Mouse (Mus musculus) 3T3-L1 (cell line): Measurements from ENCODE around the gene Acot1.

Experiments
- DNase-seq: peaks from one replicate; pipeline ENCODE4 v3.0.0-alpha.2; 2015; ENCODE audit warnings: low read depth, low spot score

The Acot1 gene

GRCm38 (mm10) chr12:84063228-84063627, 53.9 kb downstream of the Acot1 start:
- peak; percentile 28 for DNase-seq

- DNase-seq: no peak
Observed at GRCm38 (mm10) chr12:84063833-84064232, 54.5 kb downstream of the Acot1 start.

- no peak for DNase-seq
Observed at GRCm38 (mm10) chr12:84064621-84065020, 55.3 kb downstream of the Acot1 start.

- no peak for DNase-seq
Observed at GRCm38 (mm10) chr12:84067752-84068151, 58.5 kb downstream of the Acot1 start.
